Mouse (Mus musculus) heart, embryonic 16.5 days (tissue): ENCODE measurements around the gene Peli2. TPM values are rescaled to one million over a fixed set of nuclear protein-coding genes. Genes with fewer than 3 reads are reported as not detected.

ENCODE experiments used
- ATAC-seq: fragments of 200-750 bp; cut with Nextera tagmentation; replicated peaks from 2 replicates; pipeline ENCODE4 v1.8.0; 2017; ENCODE audit warnings: moderate number of reproducible peaks; ENCODE audit not compliant: insufficient read depth, low FRiP score; ENCODE audit errors: extremely low read depth
- H3K27ac ChIP-seq: fragments of 300-500 bp; sonication (generic); 2 replicates; pipeline ENCODE4 v1.5.1; 2014; ENCODE audit warnings: mild to moderate bottlenecking, low read length, control low read depth, moderate library complexity
- H3K27me3 ChIP-seq: fragments of 300-500 bp; sonication (generic); 2 replicates; pipeline ENCODE4 v1.6.1; 2014; ENCODE audit warnings: low read length, mixed read lengths; ENCODE audit not compliant: control insufficient read depth, insufficient read depth
- H3K36me3 ChIP-seq: fragments of 300-500 bp; sonication (generic); 2 replicates; pipeline ENCODE4 v1.6.1; 2014; ENCODE audit not compliant: control insufficient read depth, insufficient read depth
- H3K4me1 ChIP-seq: fragments of 300-500 bp; sonication (generic); 2 replicates; pipeline ENCODE4 v1.6.1; 2014; ENCODE audit warnings: low read length, mixed read lengths; ENCODE audit not compliant: control insufficient read depth, insufficient read depth
- H3K4me2 ChIP-seq: fragments of 300-500 bp; sonication (generic); 2 replicates; pipeline ENCODE4 v1.6.1; 2014; ENCODE audit warnings: low read depth, mild to moderate bottlenecking, control low read depth, low read length
- H3K4me3 ChIP-seq: fragments of 300-500 bp; sonication (generic); 2 replicates; pipeline ENCODE4 v1.5.1; 2014; ENCODE audit warnings: mild to moderate bottlenecking, control low read depth, low read length
- H3K9ac ChIP-seq: fragments of 300-500 bp; sonication (generic); 2 replicates; pipeline ENCODE4 v1.6.1; 2014; ENCODE audit warnings: low read length, control low read depth
- H3K9me3 ChIP-seq: fragments of 300-500 bp; sonication (generic); replicated peaks from 2 replicates; pipeline ENCODE4 v1.6.1; 2016; ENCODE audit warnings: low read length; ENCODE audit not compliant: control insufficient read depth
- WGBS: fragments of 180-500 bp; shearing (Covaris S2); extraction: QIAGEN DNeasy Blood & Tissue Kit; methylation state at CpG from one replicate; pipeline ENCODE4 v1.1.7; 2014; 5-methylcytosine and 5-hydroxymethylcytosine counted together
- polyA plus RNA-seq: library from polyadenylated mRNA; unstranded; fragments of >200 nt; fragmentation: Nextera tagmentation; extraction: Ambion mirVana; gene quantifications from 2 replicates; pipeline ENCODE4 v1.2.1, GENCODE M21; 2015

Gene Peli2
- polyA plus RNA-seq, 1 experiment from 2014 or later, result 2.6 TPM

- WGBS, result 55% methylated on average over 5 of the region's 5 CpGs
- Histone ChIP-seq H3K4me2 (no peak overlapping the region), H3K9ac (no peak overlapping the region), H3K4me1 (no peaks in the 10 kb centered on the region), H3K27me3 (no peaks in the 10 kb centered on the region), H3K4me3 (no peak overlapping the region), H3K9me3 (no peaks in the 10 kb centered on the region), H3K27ac (no peak overlapping the region), H3K36me3 (no peaks in the 10 kb centered on the region)
- ATAC-seq, result no peak
These were observed 104.3 kb downstream of the Peli2 start for GRCm38 (mm10) chr14:48224861-48225300.

- ATAC-seq, result no peak; the same call in 1 of the 2 replicates
- H3K9ac ChIP-seq, result no peak overlapping the region
- no peaks in the 10 kb centered on the region for H3K4me1 ChIP-seq
- H3K36me3 ChIP-seq, result no peaks in the 10 kb centered on the region
- no peak overlapping the region for H3K27ac ChIP-seq
- H3K27me3 ChIP-seq, result no peaks in the 10 kb centered on the region
- H3K9me3 ChIP-seq, result no peaks in the 10 kb centered on the region
- no peak overlapping the region for H3K4me2 ChIP-seq
- H3K4me3 ChIP-seq, result no peak overlapping the region
- WGBS, result 62% methylated on average over 7 of the region's 7 CpGs
These were observed 105.3 kb downstream of the Peli2 start for GRCm38 (mm10) chr14:48225810-48226446.

- Histone ChIP-seq H3K4me2 (no peak overlapping the region), H3K4me3 (no peak overlapping the region), H3K27ac (no peak overlapping the region), H3K9ac (no peak overlapping the region), H3K9me3 (no peaks in the 10 kb centered on the region), H3K27me3 (no peaks in the 10 kb centered on the region), H3K36me3 (no peaks in the 10 kb centered on the region), H3K4me1 (no peaks in the 10 kb centered on the region)
- ATAC-seq, result no peak
- WGBS, result 79% methylated on average over 10 of the region's 10 CpGs
These were observed 106.1 kb downstream of the Peli2 start for GRCm38 (mm10) chr14:48226759-48227158.

- no peak for ATAC-seq
- no peaks in the 10 kb centered on the region for H3K27me3 ChIP-seq
- WGBS, result 86% methylated on average over 20 of the region's 20 CpGs
- no peak overlapping the region for H3K9ac ChIP-seq
- no peak overlapping the region for H3K27ac ChIP-seq
- H3K4me1 ChIP-seq, result no peaks in the 10 kb centered on the region
- no peak overlapping the region for H3K4me2 ChIP-seq
- H3K9me3 ChIP-seq, result no peaks in the 10 kb centered on the region
- H3K4me3 ChIP-seq, result no peak overlapping the region
- H3K36me3 ChIP-seq, result no peaks in the 10 kb centered on the region
These were observed 114.3 kb downstream of the Peli2 start for GRCm38 (mm10) chr14:48234785-48235519.

GRCm38 (mm10) chr14:48241335-48241734, 120.7 kb downstream of the Peli2 start:
- Histone ChIP-seq H3K9ac (no peak overlapping the region), H3K4me2 (no peak overlapping the region), H3K4me1 (no peaks in the 10 kb centered on the region), H3K36me3 (no peaks in the 10 kb centered on the region), H3K27me3 (no peaks in the 10 kb centered on the region), H3K27ac (no peak overlapping the region), H3K4me3 (no peak overlapping the region), H3K9me3 (no peaks in the 10 kb centered on the region)
- WGBS, result 86% methylated on average over 7 of the region's 7 CpGs
- ATAC-seq, result no peak

- H3K4me1 ChIP-seq, result no peaks in the 10 kb centered on the region
- H3K36me3 ChIP-seq, result no peaks in the 10 kb centered on the region
- 48% methylated on average over 3 of the region's 3 CpGs for WGBS
- no peak overlapping the region for H3K27ac ChIP-seq
- no peaks in the 10 kb centered on the region for H3K9me3 ChIP-seq
- no peak overlapping the region for H3K9ac ChIP-seq
- H3K4me2 ChIP-seq, result no peak overlapping the region
- ATAC-seq, result peak; percentile 77
- no peak overlapping the region for H3K4me3 ChIP-seq
- H3K27me3 ChIP-seq, result 0 out of 2 replicates have a peak, but pooled peaks cover 2% of the 10 kb centered on the region
These were observed 125.6 kb downstream of the Peli2 start for GRCm38 (mm10) chr14:48246236-48246635.

GRCm38 (mm10) chr14:48246963-48247362, 126.3 kb downstream of the Peli2 start:
- Histone ChIP-seq H3K9me3 (no peaks in the 10 kb centered on the region), H3K4me2 (no peak overlapping the region), H3K4me1 (no peaks in the 10 kb centered on the region), H3K4me3 (no peak overlapping the region), H3K9ac (no peak overlapping the region), H3K36me3 (no peaks in the 10 kb centered on the region), H3K27me3 (0 out of 2 replicates have a peak, but pooled peaks cover 2% of the 10 kb centered on the region), H3K27ac (no peak overlapping the region)
- 85% methylated on average over 9 of the region's 9 CpGs for WGBS
- ATAC-seq, result no peak

- Histone ChIP-seq H3K9ac (no peak overlapping the region), H3K4me3 (no peak overlapping the region), H3K36me3 (no peaks in the 10 kb centered on the region), H3K27me3 (peaks cover 7% of the 10 kb centered on the region; the same call in 1 of the 2 replicates), H3K4me1 (no peaks in the 10 kb centered on the region), H3K27ac (no peak overlapping the region), H3K9me3 (no peaks in the 10 kb centered on the region), H3K4me2 (no peak overlapping the region)
- ATAC-seq, result no peak
- 76% methylated on average over 2 of the region's 2 CpGs for WGBS
These were observed 128.8 kb downstream of the Peli2 start for GRCm38 (mm10) chr14:48249459-48249858.

- 86% methylated on average over 9 of the region's 9 CpGs for WGBS
- Histone ChIP-seq H3K4me3 (no peak overlapping the region), H3K27ac (no peak overlapping the region), H3K36me3 (no peaks in the 10 kb centered on the region), H3K9me3 (no peaks in the 10 kb centered on the region), H3K4me1 (no peaks in the 10 kb centered on the region), H3K4me2 (no peak overlapping the region), H3K9ac (no peak overlapping the region), H3K27me3 (peaks cover 10% of the 10 kb centered on the region)
- no peak for ATAC-seq
These were observed 129.3 kb downstream of the Peli2 start for GRCm38 (mm10) chr14:48249909-48250308.
